Mouse (Mus musculus): ENCODE measurements at regions not wholly inside any gene's neighbourhood (a gene's known extent, or its start where the extent isn't known, plus 50 kb on each side); places are given as distances from the start of the nearest gene placed in this dataset.

DNA sequence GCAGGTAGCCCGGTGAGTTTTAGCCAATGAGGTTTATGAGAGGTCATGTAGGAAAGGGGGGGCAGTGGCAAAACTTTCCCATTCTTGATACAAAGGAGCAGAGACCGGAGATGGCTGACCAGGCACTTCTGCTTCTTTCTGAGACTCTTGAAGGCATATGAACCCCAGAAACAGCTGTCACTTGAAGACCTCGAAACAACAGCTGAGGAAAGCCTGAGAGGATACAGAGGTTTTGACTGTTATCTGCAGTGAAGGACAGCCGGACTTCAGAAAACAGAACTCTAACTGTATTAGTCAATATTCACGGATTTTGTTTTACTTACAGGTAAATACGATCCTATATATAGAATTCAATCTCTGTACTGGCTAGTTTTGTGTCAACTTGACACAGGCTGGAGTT lies 50.0 kb upstream of the Tiparp start:
- no peak for DNase-seq

GRCm38 (mm10) chr3:65477111-65477510 lies 51.1 kb upstream of the Tiparp start:
- DNase-seq, result no peak

DNA sequence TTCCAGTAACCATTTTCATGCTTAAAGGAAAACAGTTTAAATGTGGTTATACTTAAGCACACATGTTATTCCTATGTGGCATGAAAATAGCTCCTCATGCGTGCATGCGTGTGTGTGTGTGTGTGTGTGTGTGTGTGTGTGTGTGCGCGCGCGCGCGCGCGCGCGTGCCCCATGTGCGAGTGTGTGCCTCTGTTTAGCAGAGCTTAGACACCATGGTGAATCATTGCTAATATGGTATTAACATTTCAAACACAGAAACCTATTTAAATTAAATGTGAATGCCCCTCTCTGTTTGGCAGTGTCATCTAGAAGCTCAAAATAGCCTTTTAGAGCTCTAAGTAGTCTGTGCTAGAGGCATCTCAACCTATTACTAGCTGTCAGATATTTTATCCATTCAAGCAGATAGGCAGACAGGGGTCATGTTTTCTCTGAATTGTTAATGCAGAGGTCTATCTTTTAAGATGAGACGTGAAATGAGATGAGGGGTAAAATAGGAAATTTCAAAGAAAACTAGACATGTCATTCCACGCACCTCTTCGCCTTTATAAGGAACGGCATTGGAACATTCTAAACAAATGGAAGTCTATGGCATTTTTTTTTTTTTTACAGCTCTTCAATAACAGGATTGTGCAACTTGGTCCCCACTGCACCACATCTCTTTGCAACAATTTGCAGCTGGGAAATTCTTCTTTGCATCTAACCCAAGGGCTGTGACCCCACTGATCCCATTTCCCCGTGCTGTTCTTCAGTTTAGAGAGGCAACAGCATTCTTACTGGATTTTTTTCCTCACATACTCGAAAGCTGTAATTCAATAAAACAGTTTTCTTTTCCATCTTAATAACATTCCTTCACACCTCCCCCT lies 51.9 kb upstream of the Tiparp start:
- DNase-seq, result no peak

GRCm38 (mm10) chr3:65474585-65474984 lies 53.6 kb upstream of the Tiparp start:
- DNase-seq, result no peak

DNA sequence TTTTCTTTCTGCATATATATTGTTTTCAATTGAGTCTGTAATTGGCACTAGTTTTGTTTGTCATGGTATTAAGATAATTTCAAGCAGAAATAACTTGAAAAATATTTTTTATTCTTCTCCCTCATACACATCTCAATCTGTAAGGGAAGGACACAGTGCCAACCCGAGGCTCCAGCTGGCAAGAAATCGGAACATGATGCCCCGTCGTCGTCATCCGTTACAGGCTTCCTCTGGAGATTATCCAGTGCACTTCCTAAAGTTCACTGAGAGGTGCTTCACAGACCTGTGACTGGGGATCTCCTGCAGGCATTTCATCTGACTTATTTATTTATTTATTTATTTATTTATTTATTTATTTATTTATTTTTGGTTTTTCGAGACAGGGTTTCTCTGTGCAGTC lies 56.4 kb upstream of the Tiparp start:
- no peak for DNase-seq

- no peak for DNase-seq
Observed at GRCm38 (mm10) chr3:65469207-65469606, 59.0 kb upstream of the Tiparp start.

- DNase-seq, result no peak
Observed at GRCm38 (mm10) chr3:65464769-65465168, 63.4 kb upstream of the Tiparp start.

- DNase-seq, result no peak
Observed at GRCm38 (mm10) chr3:65460936-65461335, 67.3 kb upstream of the Tiparp start.

DNA sequence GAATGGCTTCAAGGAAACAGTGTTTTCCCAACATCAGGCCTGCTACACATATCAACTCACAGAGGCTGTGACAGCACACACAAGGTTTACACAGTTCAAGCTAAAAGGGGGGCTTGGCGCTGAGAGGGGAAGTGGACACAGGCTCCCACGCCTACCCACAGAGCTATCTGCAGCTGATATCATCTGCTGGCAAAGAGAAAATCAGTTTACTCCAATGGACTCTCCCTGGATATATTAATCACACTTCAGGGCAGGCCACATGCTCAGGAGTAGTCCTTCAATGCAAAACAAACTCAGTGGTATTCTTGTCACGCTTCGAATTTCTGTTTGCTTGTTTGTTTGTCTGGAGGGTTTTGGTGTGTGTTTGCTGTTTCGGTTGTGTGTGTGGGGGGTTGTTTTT lies 67.3 kb upstream of the Ssr3 start:
- no peak for DNase-seq

GRCm38 (mm10) chr3:65457931-65458330 lies 65.5 kb upstream of the Ssr3 start:
- DNase-seq, result no peak

DNA sequence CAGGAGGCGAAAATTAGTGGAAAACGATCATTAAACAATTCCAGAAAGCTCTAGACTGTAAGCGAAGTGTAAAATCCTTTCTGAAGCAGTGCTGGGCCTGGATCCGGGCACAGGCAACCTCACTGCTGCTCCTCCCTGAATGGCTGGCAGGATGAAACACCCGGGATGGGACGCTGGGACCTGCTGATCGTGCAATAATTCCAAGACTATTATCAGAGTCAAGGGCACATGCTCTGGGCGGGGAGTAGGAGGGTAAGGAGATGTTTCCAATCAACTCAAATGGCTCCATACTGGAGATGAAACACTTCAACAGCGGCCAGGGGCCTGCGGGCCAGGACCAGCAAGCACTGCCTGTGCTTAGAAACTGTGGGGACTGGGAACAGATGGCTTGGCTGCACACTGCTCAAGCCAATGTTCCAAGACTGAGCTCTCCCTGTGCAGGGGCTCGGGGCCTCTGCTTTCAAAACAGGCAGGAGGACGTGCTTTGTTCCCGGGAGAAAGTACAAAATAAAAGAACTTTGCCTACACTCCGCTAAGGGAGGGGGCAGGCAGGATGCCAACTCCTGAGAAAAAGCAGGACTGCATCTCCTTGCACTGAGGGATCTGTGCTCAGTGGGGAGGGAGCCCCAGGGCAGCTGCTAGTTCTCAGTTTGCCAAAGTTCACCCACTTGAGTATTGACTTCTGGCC lies 63.3 kb upstream of the Ssr3 start:
- DNase-seq, result peak; percentile 57

GRCm38 (mm10) chr3:65454301-65454700 lies 61.9 kb upstream of the Ssr3 start:
- DNase-seq, result no peak

DNA sequence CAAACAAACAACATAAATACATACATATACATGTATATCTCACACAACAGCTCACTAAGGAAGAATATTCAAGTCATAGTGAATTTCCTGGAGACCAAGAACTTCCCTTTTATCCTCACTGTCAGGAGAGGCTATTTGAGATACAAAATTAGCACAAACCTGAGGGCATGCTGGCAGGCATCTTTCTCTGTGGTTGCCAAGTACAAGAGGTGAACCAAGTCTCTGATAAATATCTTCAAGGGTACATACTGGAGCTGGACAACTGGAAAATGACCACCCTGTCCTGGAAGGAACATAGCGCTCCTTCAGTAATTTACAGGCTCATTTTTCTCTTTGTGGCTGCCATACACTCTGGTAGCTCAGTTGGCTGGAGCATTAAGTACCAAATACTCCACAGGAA lies 56.8 kb upstream of the Ssr3 start:
- no peak for DNase-seq

GRCm38 (mm10) chr3:65443701-65444100 lies 51.3 kb upstream of the Ssr3 start:
- no peak for DNase-seq

DNA sequence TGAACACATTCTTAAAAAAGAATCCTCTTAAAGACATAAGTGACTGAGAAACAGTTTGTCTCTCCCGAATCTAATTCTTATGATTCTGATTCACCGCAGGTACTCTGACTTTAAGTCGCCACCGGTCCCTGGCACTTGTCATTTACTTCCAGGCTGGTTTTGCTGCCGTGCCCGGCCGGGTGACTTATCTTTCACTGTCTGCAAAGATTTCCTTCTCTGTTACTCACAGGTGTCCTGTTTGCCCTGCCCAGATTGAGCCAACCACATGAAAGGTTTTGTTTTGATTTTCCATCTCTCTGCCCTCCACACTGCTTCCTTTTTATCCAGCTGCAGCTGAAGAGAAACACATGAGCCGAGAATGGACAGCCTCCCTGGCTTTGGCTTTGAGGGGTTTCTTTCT lies 50.5 kb upstream of the Ssr3 start:
- no peak for DNase-seq

GRCm38 (mm10) chr3:65442269-65442668 lies 49.8 kb upstream of the Ssr3 start:
- peak; percentile 17 for DNase-seq

Measured in adrenal gland, adult 2 months (tissue).